Mouse (Mus musculus): ENCODE measurements around the gene Isl1.

Isl1 gene

DNA sequence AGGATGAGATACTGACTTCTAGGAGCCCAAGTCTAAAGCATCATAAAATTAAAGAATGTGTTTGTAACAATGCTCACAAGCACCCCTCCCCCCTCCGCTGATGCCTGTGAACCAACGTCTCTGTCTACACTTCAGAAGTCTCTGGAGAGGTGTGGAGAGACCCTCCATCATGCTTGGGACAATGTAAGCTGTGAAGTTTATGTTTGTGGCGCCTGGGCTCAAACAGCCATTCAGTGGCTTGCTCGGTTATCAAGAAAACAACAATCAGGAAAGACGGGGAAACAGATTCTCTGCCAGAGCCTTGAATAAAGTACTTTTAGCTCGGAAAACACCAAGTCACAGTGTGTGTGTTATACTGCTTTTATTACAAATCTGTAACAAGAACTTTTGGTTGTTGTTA is 14.8 kb downstream of the Isl1 start:
- DNase-seq (ENCODE audit: low read depth, low spot score), result no peak

GRCm38 (mm10) chr13:116294151-116294461 is 15.4 kb downstream of the Isl1 start:
- DNase-seq (ENCODE audit: low read depth, low spot score), result no peak

- no peak for DNase-seq (ENCODE audit: low read depth, low spot score)
Measured at GRCm38 (mm10) chr13:116293301-116294150, 16.0 kb downstream of the Isl1 start.

DNA sequence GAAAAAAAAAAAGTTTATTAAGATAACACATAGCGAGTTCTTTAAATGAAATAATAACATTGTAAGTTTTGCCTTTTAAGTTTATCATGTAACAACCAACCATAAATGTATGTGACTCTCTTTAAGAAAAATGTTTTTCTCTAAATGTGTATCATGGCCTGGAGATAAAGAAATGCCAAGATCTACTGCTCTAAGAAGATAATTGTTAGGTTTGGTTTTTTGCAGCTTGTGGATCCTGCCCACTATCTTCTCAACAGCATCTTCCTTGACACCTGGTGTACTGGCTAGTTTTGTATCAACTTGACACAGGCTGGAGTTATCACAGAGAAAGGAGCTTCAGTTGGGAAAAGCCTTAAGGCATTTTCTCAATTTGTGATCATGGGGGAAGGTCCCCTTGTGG is 19.8 kb downstream of the Isl1 start:
- no peak for DNase-seq (ENCODE audit: low read depth, low spot score)

GRCm38 (mm10) chr13:116279207-116279772 is 30.2 kb downstream of the Isl1 start:
- DNase-seq (ENCODE audit: low read depth, low spot score), result no peak

All from A20 (cell line).